Mouse (Mus musculus): ENCODE measurements around the gene Mrvi1. TPM values are rescaled to one million over a fixed set of nuclear protein-coding genes. Genes with fewer than 3 reads are reported as not detected.
A peak's percentile ranks its signal among the peaks of the same experiment; 100 is the strongest.

Gene Mrvi1
- total and polyA plus RNA-seq, 3 experiments: 8.7 to 19.7 (median 12.3) TPM

DNA sequence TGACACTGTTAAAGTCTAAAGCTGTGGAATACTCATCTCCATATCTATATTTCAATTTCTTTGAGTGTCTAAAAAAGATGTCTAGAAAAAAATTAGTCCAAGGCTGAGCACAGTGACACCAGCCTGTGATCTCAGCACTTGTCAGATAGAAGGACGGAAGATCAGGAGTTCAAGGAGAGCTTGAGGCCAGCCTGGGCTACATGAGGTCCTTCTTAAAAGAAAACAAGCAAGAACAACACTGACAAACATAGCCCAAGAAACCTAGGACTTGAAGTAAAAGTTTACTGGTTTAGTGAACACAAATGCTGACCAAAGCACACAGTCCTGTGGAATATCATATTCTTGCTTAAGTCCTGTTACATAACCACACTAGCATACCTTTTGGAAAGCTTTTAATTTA is 148.2 kb downstream of the Mrvi1 start:
- no peak for DNase-seq

DNA sequence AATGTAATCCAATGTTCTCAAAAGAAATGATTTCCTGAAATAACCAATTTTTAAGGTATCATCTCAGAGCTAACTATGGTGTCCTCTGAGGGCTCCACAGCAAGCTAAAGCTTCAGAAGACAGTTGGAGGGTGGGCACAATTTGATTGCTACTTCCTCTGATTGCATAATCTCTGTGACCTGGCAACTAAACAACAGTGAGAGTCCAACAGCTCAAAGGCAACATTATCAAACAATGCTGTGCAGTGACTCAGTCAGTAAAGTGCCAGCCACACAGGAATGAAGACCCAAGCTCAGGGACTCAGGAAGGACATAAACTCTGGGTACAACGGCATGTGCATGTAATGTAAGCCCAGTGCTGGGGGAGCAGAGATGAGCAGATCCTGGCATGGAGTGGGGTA is 149.2 kb downstream of the Mrvi1 start:
- DNase-seq: no peak

DNA sequence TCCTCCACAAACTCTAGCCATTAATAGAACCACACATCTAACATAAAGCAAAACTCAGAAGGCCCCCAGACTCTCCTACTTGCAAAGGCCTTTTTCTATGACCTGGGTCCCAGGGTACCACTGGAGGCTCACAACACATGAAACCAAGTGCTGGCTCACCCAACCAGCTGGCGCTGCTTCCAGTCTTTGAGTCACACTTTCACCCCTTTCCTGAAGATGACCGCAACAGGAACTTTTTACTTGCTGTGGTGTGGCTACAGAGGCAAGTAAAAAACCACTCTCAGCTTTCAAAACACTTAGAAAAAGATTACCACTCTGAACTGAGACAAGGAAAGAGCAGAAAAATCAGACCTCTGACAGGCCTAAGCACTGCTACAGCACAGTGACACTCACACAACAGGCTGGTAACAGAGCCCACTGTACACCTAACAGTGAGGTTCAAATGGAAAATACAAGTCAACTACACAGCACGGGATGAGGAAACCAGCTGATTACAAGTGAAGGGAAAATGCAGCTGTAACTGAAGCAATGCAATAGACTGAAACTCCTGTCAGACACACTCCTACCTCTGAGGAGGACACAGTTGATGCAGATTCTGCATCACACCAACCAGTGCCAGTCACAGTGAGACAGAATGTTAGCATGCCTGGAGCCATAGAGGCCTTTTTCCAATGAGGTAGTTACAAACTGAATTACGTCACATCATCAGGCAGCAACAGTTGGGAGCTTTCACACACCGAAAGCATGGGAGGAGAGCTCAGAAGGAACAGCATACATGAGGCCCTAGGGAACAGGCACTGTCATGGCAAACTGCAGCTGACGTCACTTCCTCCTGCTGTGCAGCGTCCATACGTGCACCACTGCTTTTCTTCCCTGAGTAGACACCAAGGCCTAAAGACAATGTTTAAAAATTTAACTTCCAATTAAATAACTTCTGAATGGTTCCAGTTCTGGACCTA is 158.0 kb downstream of the Mrvi1 start:
- peak; percentile 57 for DNase-seq

DNA sequence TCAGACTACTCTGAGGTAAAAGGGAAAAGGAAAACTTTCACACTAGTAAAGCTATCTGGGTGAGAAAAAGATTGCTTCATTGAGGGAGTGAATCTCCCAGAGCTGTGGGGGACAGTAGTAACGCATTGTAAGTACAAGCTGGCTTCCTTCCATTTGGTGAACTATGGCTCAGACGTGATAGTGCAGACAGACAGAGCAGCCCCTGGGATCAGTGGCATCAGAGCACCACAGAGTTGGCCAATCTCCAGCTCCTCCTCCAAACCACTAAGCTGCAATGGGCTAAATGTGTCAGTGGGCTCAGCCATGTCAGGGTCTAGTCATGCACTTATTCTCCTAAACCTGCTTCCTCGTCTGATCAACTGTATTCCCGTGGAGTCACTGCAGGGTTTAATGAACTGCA is 158.7 kb downstream of the Mrvi1 start:
- DNase-seq: no peak

DNA sequence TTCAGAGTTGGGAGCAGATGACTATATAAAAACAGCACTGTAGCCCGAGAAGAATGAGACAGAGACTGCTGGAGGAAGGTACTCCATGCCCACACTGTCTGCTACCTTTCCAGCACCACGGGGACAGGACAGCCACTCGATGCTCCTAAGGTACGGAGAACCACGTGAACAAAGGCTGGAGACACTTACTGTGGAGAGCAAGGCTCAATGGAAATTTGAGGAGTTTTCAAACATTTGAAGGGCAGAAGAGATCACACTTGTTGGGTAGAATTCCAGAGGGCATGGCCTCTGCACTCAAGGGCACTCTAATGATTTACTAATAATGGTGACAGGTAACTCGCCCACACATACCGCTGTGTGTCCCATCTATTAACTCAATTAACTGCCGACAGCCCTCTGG is 159.2 kb downstream of the Mrvi1 start:
- DNase-seq: no peak

DNA sequence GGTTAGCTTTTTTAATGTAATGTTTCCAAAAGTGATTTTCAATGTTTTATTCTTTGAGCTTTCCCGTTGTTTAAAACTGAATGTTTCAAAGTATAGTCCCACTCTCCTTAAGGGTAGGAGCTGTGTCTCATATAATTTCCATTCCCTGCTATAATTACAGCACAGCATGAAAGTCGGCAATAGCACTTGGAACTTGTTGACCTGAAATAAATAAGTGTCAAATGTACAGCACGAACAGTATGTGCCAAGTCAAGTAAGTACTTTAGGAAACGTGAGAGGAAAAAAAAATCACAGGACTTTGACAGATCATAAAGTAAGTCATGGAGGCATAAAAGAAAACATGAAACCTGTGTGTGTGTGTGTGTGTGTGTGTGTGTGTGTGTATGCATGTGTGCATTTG is 160.2 kb downstream of the Mrvi1 start:
- no peak for DNase-seq

- peak; percentile 83 for DNase-seq
These were observed 160.6 kb downstream of the Mrvi1 start for GRCm38 (mm10) chr7:110821653-110822052.

DNA sequence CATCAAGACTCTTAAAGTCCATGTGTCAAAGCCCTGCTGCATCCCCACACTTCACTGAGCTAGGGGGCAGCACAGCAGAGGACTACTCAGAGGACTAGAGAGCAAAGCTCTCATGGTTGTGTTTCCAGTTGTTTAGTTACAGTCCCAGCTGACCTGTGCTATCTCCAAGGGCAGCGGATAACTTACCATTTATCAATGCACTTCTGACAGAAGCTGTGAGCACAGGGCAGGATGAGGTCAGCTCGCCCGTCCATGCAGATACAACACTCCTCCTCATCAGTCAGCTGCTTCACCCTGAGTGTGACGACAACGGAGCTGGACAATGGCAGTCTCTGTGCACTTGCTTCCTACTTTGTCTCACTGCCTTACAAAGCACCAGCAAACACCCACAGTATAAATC is 161.2 kb downstream of the Mrvi1 start:
- DNase-seq: peak; percentile 75

DNA sequence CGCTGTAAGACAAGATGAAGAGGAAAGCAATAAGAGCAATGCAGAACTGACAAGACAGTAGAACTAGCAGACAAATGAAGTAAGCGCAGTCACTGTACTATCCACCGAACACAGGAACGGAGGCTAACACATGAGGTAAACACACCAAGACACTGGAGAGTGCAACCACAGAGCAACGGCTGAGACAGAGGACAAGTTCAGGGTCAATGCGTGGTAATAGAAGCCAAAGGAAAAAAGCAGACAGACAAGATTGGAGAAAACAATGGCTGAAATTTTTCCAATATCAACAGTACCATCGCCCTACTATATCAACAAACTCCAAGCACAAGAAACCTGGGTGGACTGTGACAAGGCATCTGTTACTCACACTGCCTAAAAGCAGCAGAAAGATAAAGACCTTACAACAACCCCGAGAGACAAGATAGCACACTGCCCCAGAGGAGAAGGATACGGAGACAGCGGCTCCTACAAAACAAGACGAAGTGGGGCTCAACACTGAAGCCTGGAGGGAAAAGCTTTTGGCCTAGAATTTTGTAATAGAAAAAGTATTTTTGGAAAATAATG is 163.4 kb downstream of the Mrvi1 start:
- DNase-seq: no peak

Other genes with a start within 250 kb of the Mrvi1 start
- gene Ampd3, start 214.3 kb downstream of the Mrvi1 start, total RNA-seq (2021): 10 to 100 TPM; 15.4 to 26.2 TPM
- gene Ampd3, start 214.3 kb downstream of the Mrvi1 start, polyA plus RNA-seq (2012; rRNA removed): 15.6 and 16.1 TPM in 2 replicates
- gene Rnf141, start 138.0 kb downstream of the Mrvi1 start, total RNA-seq (2021): 10 to 100 TPM; 56.0 to 56.3 TPM
- gene Rnf141, start 138.0 kb downstream of the Mrvi1 start, polyA plus RNA-seq (2012; rRNA removed): 9.9 and 10.8 TPM in 2 replicates
- gene Lyve1, start 119.2 kb downstream of the Mrvi1 start, total RNA-seq (2021): 10 to 100 TPM in 1 of 2 experiments, 1 to 10 TPM in 1; 9.7 to 12.5 TPM
- gene Lyve1, start 119.2 kb downstream of the Mrvi1 start, polyA plus RNA-seq (2012; rRNA removed): 4.0 and 4.9 TPM in 2 replicates
- gene Ctr9, start 46.5 kb upstream of the Mrvi1 start, total RNA-seq (2021): 10 to 100 TPM; 33.7 to 52.0 TPM
- 3.2 and 3.4 TPM in 2 replicates for gene Ctr9, start 46.5 kb upstream of the Mrvi1 start, polyA plus RNA-seq (2012; rRNA removed)
- gene Eif4g2, start 100.6 kb upstream of the Mrvi1 start, total RNA-seq (2021): 1,000 to 10,000 TPM in 1 of 2 experiments, 100 to 1,000 TPM in 1; 881 to 1,038 TPM
- gene Eif4g2, start 100.6 kb upstream of the Mrvi1 start, polyA plus RNA-seq (2012; rRNA removed): 16.9 and 25.6 TPM in 2 replicates

Data from adrenal gland, adult 2 months (tissue).